Mouse (Mus musculus): ENCODE data around the gene Arfgef2. TPM values are rescaled to one million over a fixed set of nuclear protein-coding genes. Genes with fewer than 3 reads are reported as not detected.
A peak's percentile ranks its signal among the peaks of the same experiment; 100 is the strongest.

Arfgef2 gene
- polyA plus RNA-seq, 1 experiment, result 28.3 TPM

GRCm38 (mm10) chr2:166905711-166906522, 100.5 kb downstream of the Arfgef2 start, which contains the start of gene Cse1l:
TSS of gene Cse1l (plus strand) at chr2:166906040.
- Histone ChIP-seq H3K4me1 (ENCODE audit: control insufficient read depth, insufficient read depth, low read length) (no peaks in the 10 kb centered on the region), H3K9me3 (replicated peaks; ENCODE audit: control insufficient read depth, insufficient read depth, low read length, poor library complexity, severe bottlenecking) (no peaks in the 10 kb centered on the region), H3K27me3 (ENCODE audit: control insufficient read depth, insufficient read depth, low read length, poor library complexity, severe bottlenecking) (no peaks in the 10 kb centered on the region), H3K36me3 (ENCODE audit: control insufficient read depth, insufficient read depth, low read length, poor library complexity, severe bottlenecking) (peaks cover 12% of the 10 kb centered on the region), H3K4me3 (ENCODE audit: low read depth, low read length) (peak within 1 kb of the TSS; percentile 89), H3K27ac (ENCODE audit: insufficient read depth, low read length) (peak within 1 kb of the TSS; percentile 60), H3K9ac (ENCODE audit: low read depth, poor library complexity, severe bottlenecking) (peak within 1 kb of the TSS; percentile 91)
- TF ChIP-seq EP300 (IDR thresholded peaks at IDR 0.05; ENCODE audit: insufficient read depth, low read depth, low read length) (no peak), POLR2A (IDR thresholded peaks at IDR 0.05; ENCODE audit: insufficient read depth, low read length) (peak; percentile 80)

DNA sequence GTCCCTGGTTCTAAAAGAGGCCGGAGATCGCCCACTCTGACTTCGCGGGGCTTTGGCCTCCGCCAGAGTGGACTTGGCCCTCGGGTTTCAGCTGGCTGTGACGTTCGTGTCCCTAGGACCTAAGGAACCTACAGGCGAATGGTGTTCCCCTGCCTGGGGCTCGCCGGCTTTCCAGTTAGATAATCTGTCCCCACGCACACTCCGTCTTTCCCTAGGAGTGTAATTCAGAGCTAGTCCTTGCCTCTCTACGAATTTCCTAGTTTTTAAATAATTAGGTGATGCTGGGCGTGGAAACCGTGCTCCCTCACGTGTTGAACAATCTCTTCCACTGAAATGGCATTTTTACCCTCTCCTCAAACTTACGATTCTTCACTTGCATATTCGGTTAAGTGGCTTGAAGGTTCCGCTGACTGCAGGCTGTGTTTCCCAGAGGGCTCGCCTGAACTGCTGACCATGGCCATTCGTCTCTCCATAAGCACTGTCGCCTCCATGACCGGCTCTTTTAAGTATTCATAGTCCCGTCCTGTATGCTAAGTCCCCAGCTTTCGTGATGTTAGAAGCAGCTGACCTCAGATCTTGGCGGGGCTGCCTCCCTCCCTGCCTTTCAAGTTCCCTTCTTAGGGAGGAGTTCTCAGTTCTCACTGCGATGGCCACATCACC, 101.3 kb downstream of the Arfgef2 start:
- Histone ChIP-seq H3K9me3 (replicated peaks; ENCODE audit: control insufficient read depth, insufficient read depth, low read length, poor library complexity, severe bottlenecking) (no peaks in the 10 kb centered on the region), H3K27ac (ENCODE audit: insufficient read depth, low read length) (peak overlapping the region; percentile 5; the same call in 1 of the 2 replicates), H3K4me3 (ENCODE audit: low read depth, low read length) (peak overlapping the region; percentile 89), H3K27me3 (ENCODE audit: control insufficient read depth, insufficient read depth, low read length, poor library complexity, severe bottlenecking) (no peaks in the 10 kb centered on the region), H3K9ac (ENCODE audit: low read depth, poor library complexity, severe bottlenecking) (peak overlapping the region; percentile 91), H3K4me1 (ENCODE audit: control insufficient read depth, insufficient read depth, low read length) (peaks cover 1% of the 10 kb centered on the region), H3K36me3 (ENCODE audit: control insufficient read depth, insufficient read depth, low read length, poor library complexity, severe bottlenecking) (peaks cover 14% of the 10 kb centered on the region)
- TF ChIP-seq EP300 (IDR thresholded peaks at IDR 0.05; ENCODE audit: insufficient read depth, low read depth, low read length) (no peak), POLR2A (IDR thresholded peaks at IDR 0.05; ENCODE audit: insufficient read depth, low read length) (no peak), CTCF (IDR thresholded peaks at IDR 0.05; ENCODE audit: low read depth, low read length) (no peak)

DNA sequence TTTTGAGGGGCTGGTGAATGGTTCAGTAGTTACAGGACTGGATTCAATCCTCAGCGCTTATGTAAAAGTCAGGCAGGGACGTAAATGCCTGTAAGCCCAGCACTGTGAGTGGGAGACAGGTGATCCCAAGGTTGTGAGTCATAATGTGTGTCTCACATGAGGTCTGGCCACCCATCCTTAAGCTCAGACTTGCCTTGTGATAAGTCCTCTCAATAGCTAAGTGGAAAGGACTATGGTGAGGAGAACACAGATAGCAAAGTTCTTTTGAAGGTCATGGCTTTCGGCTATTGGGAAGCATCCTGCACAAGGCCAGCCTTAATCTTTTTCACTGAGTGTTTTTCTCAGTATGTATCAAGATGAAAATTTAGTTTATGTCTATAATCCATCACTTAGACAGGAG, 104.3 kb downstream of the Arfgef2 start:
- no peak for TF ChIP-seq POLR2A (IDR thresholded peaks at IDR 0.05; ENCODE audit: insufficient read depth, low read length)
- H3K27ac ChIP-seq (ENCODE audit: insufficient read depth, low read length), result no peak overlapping the region
- peaks cover 14% of the 10 kb centered on the region for H3K36me3 ChIP-seq (ENCODE audit: control insufficient read depth, insufficient read depth, low read length, poor library complexity, severe bottlenecking)
- H3K9me3 ChIP-seq (replicated peaks; ENCODE audit: control insufficient read depth, insufficient read depth, low read length, poor library complexity, severe bottlenecking), result no peaks in the 10 kb centered on the region
- no peaks in the 10 kb centered on the region for H3K27me3 ChIP-seq (ENCODE audit: control insufficient read depth, insufficient read depth, low read length, poor library complexity, severe bottlenecking)
- no peak overlapping the region for H3K4me3 ChIP-seq (ENCODE audit: low read depth, low read length)
- H3K9ac ChIP-seq (ENCODE audit: low read depth, poor library complexity, severe bottlenecking), result no peak overlapping the region
- H3K4me1 ChIP-seq (ENCODE audit: control insufficient read depth, insufficient read depth, low read length), result peaks cover 1% of the 10 kb centered on the region

DNA sequence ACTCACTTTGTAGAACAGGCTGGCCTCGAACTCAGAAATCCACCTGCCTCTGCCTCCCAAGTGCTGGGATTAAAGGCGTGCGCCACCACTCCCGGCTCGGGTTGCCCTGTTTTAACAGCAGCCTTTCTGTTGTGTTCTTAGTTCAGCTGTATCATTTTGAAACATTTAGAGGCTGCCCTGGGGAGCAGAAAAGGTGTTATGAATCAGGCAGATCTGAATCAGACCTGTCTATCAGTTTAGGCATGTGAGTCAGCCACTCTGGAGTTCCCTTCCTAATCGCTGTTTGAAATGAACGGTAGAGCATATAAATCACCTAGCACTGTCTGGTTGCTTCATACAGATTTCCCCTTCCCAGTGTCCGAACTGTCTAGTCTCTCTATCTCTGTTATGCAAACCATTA, 105.1 kb downstream of the Arfgef2 start:
- Histone ChIP-seq H3K4me3 (ENCODE audit: low read depth, low read length) (no peak overlapping the region), H3K27me3 (ENCODE audit: control insufficient read depth, insufficient read depth, low read length, poor library complexity, severe bottlenecking) (no peaks in the 10 kb centered on the region), H3K36me3 (ENCODE audit: control insufficient read depth, insufficient read depth, low read length, poor library complexity, severe bottlenecking) (peaks cover 17% of the 10 kb centered on the region), H3K27ac (ENCODE audit: insufficient read depth, low read length) (no peak overlapping the region), H3K9ac (ENCODE audit: low read depth, poor library complexity, severe bottlenecking) (no peak overlapping the region), H3K9me3 (replicated peaks; ENCODE audit: control insufficient read depth, insufficient read depth, low read length, poor library complexity, severe bottlenecking) (no peaks in the 10 kb centered on the region), H3K4me1 (ENCODE audit: control insufficient read depth, insufficient read depth, low read length) (peaks cover 1% of the 10 kb centered on the region)
- TF ChIP-seq EP300 (IDR thresholded peaks at IDR 0.05; ENCODE audit: insufficient read depth, low read depth, low read length) (no peak), POLR2A (IDR thresholded peaks at IDR 0.05; ENCODE audit: insufficient read depth, low read length) (no peak), CTCF (IDR thresholded peaks at IDR 0.05; ENCODE audit: low read depth, low read length) (no peak)

DNA sequence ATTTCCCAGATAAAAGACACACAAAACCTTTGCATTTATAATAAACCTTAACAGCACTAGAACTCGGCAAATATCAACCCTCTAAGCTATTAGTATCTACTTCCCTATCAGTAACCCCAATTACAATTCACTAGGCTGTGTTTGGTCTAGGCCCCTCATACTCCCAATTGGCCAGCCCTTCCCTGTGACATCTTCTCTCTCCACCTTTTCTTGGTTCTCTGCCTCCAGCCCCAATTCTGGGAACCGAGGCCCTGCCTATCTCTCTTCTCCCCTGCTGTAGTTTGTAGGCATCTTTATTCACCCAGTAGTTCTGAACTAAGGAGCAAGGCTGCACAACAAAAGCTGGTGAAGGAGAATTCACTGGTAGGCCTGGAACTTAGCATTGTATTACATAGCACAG, 118.6 kb downstream of the Arfgef2 start:
- Histone ChIP-seq H3K4me1 (ENCODE audit: control insufficient read depth, insufficient read depth, low read length) (no peaks in the 10 kb centered on the region), H3K27me3 (ENCODE audit: control insufficient read depth, insufficient read depth, low read length, poor library complexity, severe bottlenecking) (no peaks in the 10 kb centered on the region), H3K4me3 (ENCODE audit: low read depth, low read length) (no peak overlapping the region), H3K9ac (ENCODE audit: low read depth, poor library complexity, severe bottlenecking) (no peak overlapping the region), H3K36me3 (ENCODE audit: control insufficient read depth, insufficient read depth, low read length, poor library complexity, severe bottlenecking) (peaks cover 80% of the 10 kb centered on the region), H3K9me3 (replicated peaks; ENCODE audit: control insufficient read depth, insufficient read depth, low read length, poor library complexity, severe bottlenecking) (no peaks in the 10 kb centered on the region), H3K27ac (ENCODE audit: insufficient read depth, low read length) (no peak overlapping the region)
- TF ChIP-seq CTCF (IDR thresholded peaks at IDR 0.05; ENCODE audit: low read depth, low read length), result no peak
- no peak for TF ChIP-seq EP300 (IDR thresholded peaks at IDR 0.05; ENCODE audit: insufficient read depth, low read depth, low read length)
- TF ChIP-seq POLR2A (IDR thresholded peaks at IDR 0.05; ENCODE audit: insufficient read depth, low read length), result no peak

DNA sequence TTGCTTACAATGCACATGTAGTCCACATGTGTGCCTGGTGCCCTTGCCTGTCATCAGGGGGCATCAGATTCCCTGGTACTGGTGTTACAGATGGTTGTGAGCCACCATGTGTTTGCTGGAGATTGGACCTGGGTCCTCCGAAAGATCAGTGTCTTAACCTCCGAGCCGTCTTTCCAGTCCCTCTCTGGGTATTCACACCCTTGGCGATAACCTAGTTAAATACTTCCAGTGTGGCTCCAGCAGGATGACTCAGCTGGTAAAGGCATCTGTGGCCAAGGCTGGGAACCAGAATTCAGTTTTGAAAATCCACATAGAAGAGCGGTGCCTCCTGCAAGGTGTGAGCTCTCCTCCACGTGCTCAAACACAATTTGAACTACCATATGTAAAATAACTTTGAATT, 128.6 kb downstream of the Arfgef2 start:
- no peak overlapping the region for H3K27ac ChIP-seq (ENCODE audit: insufficient read depth, low read length)
- no peaks in the 10 kb centered on the region for H3K9me3 ChIP-seq (replicated peaks; ENCODE audit: control insufficient read depth, insufficient read depth, low read length, poor library complexity, severe bottlenecking)
- H3K4me1 ChIP-seq (ENCODE audit: control insufficient read depth, insufficient read depth, low read length), result no peaks in the 10 kb centered on the region
- no peak for TF ChIP-seq EP300 (IDR thresholded peaks at IDR 0.05; ENCODE audit: insufficient read depth, low read depth, low read length)
- no peak for TF ChIP-seq POLR2A (IDR thresholded peaks at IDR 0.05; ENCODE audit: insufficient read depth, low read length)
- no peak for TF ChIP-seq CTCF (IDR thresholded peaks at IDR 0.05; ENCODE audit: low read depth, low read length)
- H3K9ac ChIP-seq (ENCODE audit: low read depth, poor library complexity, severe bottlenecking), result no peak overlapping the region
- H3K4me3 ChIP-seq (ENCODE audit: low read depth, low read length), result no peak overlapping the region
- peaks cover 76% of the 10 kb centered on the region for H3K36me3 ChIP-seq (ENCODE audit: control insufficient read depth, insufficient read depth, low read length, poor library complexity, severe bottlenecking)
- no peaks in the 10 kb centered on the region for H3K27me3 ChIP-seq (ENCODE audit: control insufficient read depth, insufficient read depth, low read length, poor library complexity, severe bottlenecking)
